Mouse (Mus musculus): ENCODE measurements around the gene Rpl14. TPM values are rescaled to one million over a fixed set of nuclear protein-coding genes. Genes with fewer than 3 reads are reported as not detected.

The Rpl14 gene
- 456 and 488 TPM in 2 replicates for polyA plus RNA-seq (2015; fragmentation: Nextera tagmentation; extraction: Ambion mirVana)

- peak within 1 kb of the TSS; percentile 84 for H3K9ac ChIP-seq (replicated peaks; ENCODE audit: low read depth)
- ATAC-seq = peak; percentile 99
- WGBS = 5% methylated on average over 43 of the region's 43 CpGs
These were observed at the start of gene Rpl14 for GRCm38 (mm10) chr9:120570741-120571592. Rpl14 (plus strand) TSS chr9:120571444.

GRCm38 (mm10) chr9:120527270-120527669, 44.0 kb upstream of the Rpl14 start:
- WGBS = 70% methylated on average over 4 of the region's 4 CpGs
- Histone ChIP-seq H3K36me3 (ENCODE audit: insufficient read depth, low read length) (no peaks in the 10 kb centered on the region), H3K9ac (replicated peaks; ENCODE audit: low read depth) (no peak overlapping the region), H3K9me3 (ENCODE audit: low read length) (no peaks in the 10 kb centered on the region), H3K27ac (ENCODE audit: low read length) (no peak overlapping the region), H3K4me2 (replicated peaks; ENCODE audit: low read depth, low read length) (no peak overlapping the region), H3K4me3 (ENCODE audit: low read depth, low read length) (no peak overlapping the region), H3K4me1 (ENCODE audit: insufficient read depth, low read depth, low read length) (no peaks in the 10 kb centered on the region), H3K27me3 (replicated peaks; ENCODE audit: insufficient read depth, low read length) (no peaks in the 10 kb centered on the region)
- TF ChIP-seq EP300 (IDR thresholded peaks at IDR 0.05) = no peak
- TF ChIP-seq CTCF (IDR thresholded peaks at IDR 0.05) = no peak
- DNase-seq (ENCODE audit: low spot score) = no peak
- no peak for ATAC-seq

More at GRCm38 (mm10) chr9:120570741-120571592, at the start of gene Rpl14:
- H3K4me2 ChIP-seq (replicated peaks; ENCODE audit: low read depth, low read length) = peak within 1 kb of the TSS; percentile 68
- peak within 1 kb of the TSS; percentile 83 for H3K27ac ChIP-seq (ENCODE audit: low read length)
- H3K4me3 ChIP-seq (ENCODE audit: low read depth, low read length) = peak within 1 kb of the TSS; percentile 84
- peak; percentile 98 for DNase-seq (ENCODE audit: low spot score)
- no peaks in the 10 kb centered on the region for H3K9me3 ChIP-seq (ENCODE audit: low read length)
- TF ChIP-seq CTCF (IDR thresholded peaks at IDR 0.05) (0 out of 2 replicates have a peak, but pooled peaks have one; percentile 3), EP300 (IDR thresholded peaks at IDR 0.05) (no peak)
- H3K27me3 ChIP-seq (replicated peaks; ENCODE audit: insufficient read depth, low read length) = no peaks in the 10 kb centered on the region
- H3K36me3 ChIP-seq (ENCODE audit: insufficient read depth, low read length) = peaks cover 21% of the 10 kb centered on the region; the same call in 1 of the 2 replicates
- peaks cover 9% of the 10 kb centered on the region; the same call in 1 of the 2 replicates for H3K4me1 ChIP-seq (ENCODE audit: insufficient read depth, low read depth, low read length)

GRCm38 (mm10) chr9:120527919-120528318, 43.3 kb upstream of the Rpl14 start:
- Histone ChIP-seq H3K4me1 (ENCODE audit: insufficient read depth, low read depth, low read length) (no peaks in the 10 kb centered on the region), H3K27me3 (replicated peaks; ENCODE audit: insufficient read depth, low read length) (no peaks in the 10 kb centered on the region), H3K4me2 (replicated peaks; ENCODE audit: low read depth, low read length) (no peak overlapping the region), H3K27ac (ENCODE audit: low read length) (no peak overlapping the region), H3K4me3 (ENCODE audit: low read depth, low read length) (no peak overlapping the region), H3K9me3 (ENCODE audit: low read length) (no peaks in the 10 kb centered on the region), H3K36me3 (ENCODE audit: insufficient read depth, low read length) (no peaks in the 10 kb centered on the region), H3K9ac (replicated peaks; ENCODE audit: low read depth) (no peak overlapping the region)
- DNase-seq (ENCODE audit: low spot score) (no peak), ATAC-seq (no peak)
- no peak for TF ChIP-seq CTCF (IDR thresholded peaks at IDR 0.05)
- TF ChIP-seq EP300 (IDR thresholded peaks at IDR 0.05) = no peak
- 85% methylated on average over 8 of the region's 8 CpGs for WGBS

GRCm38 (mm10) chr9:120528815-120529510, 42.3 kb upstream of the Rpl14 start:
- TF ChIP-seq EP300 (IDR thresholded peaks at IDR 0.05) = no peak
- no peak for TF ChIP-seq CTCF (IDR thresholded peaks at IDR 0.05)
- 71% methylated on average over 17 of the region's 17 CpGs for WGBS
- Histone ChIP-seq H3K9me3 (ENCODE audit: low read length) (no peaks in the 10 kb centered on the region), H3K27ac (ENCODE audit: low read length) (no peak overlapping the region), H3K4me2 (replicated peaks; ENCODE audit: low read depth, low read length) (no peak overlapping the region), H3K36me3 (ENCODE audit: insufficient read depth, low read length) (no peaks in the 10 kb centered on the region), H3K27me3 (replicated peaks; ENCODE audit: insufficient read depth, low read length) (no peaks in the 10 kb centered on the region), H3K4me3 (ENCODE audit: low read depth, low read length) (no peak overlapping the region), H3K9ac (replicated peaks; ENCODE audit: low read depth) (no peak overlapping the region), H3K4me1 (ENCODE audit: insufficient read depth, low read depth, low read length) (no peaks in the 10 kb centered on the region)
- no peak for ATAC-seq
- no peak for DNase-seq (ENCODE audit: low spot score)

- TF ChIP-seq CTCF (IDR thresholded peaks at IDR 0.05) = no peak
- TF ChIP-seq EP300 (IDR thresholded peaks at IDR 0.05) = no peak
These were observed 40.8 kb upstream of the Rpl14 start for GRCm38 (mm10) chr9:120530471-120530870.

GRCm38 (mm10) chr9:120532062-120532461, 39.2 kb upstream of the Rpl14 start:
- no peak for ATAC-seq
- no peak overlapping the region for H3K27ac ChIP-seq (ENCODE audit: low read length)
- no peaks in the 10 kb centered on the region for H3K4me1 ChIP-seq (ENCODE audit: insufficient read depth, low read depth, low read length)
- H3K27me3 ChIP-seq (replicated peaks; ENCODE audit: insufficient read depth, low read length) = no peaks in the 10 kb centered on the region
- no peak overlapping the region for H3K4me3 ChIP-seq (ENCODE audit: low read depth, low read length)
- H3K9ac ChIP-seq (replicated peaks; ENCODE audit: low read depth) = no peak overlapping the region
- no peak overlapping the region for H3K4me2 ChIP-seq (replicated peaks; ENCODE audit: low read depth, low read length)
- no peak for TF ChIP-seq CTCF (IDR thresholded peaks at IDR 0.05)
- TF ChIP-seq EP300 (IDR thresholded peaks at IDR 0.05) = no peak
- no peaks in the 10 kb centered on the region for H3K9me3 ChIP-seq (ENCODE audit: low read length)
- DNase-seq (ENCODE audit: low spot score) = no peak
- WGBS = 84% methylated on average over 6 of the region's 6 CpGs
- H3K36me3 ChIP-seq (ENCODE audit: insufficient read depth, low read length) = no peaks in the 10 kb centered on the region

More at GRCm38 (mm10) chr9:120530471-120530870, 40.8 kb upstream of the Rpl14 start:
- Histone ChIP-seq H3K27me3 (replicated peaks; ENCODE audit: insufficient read depth, low read length) (no peaks in the 10 kb centered on the region), H3K4me2 (replicated peaks; ENCODE audit: low read depth, low read length) (no peak overlapping the region), H3K9me3 (ENCODE audit: low read length) (no peaks in the 10 kb centered on the region), H3K36me3 (ENCODE audit: insufficient read depth, low read length) (no peaks in the 10 kb centered on the region), H3K4me3 (ENCODE audit: low read depth, low read length) (no peak overlapping the region), H3K4me1 (ENCODE audit: insufficient read depth, low read depth, low read length) (no peaks in the 10 kb centered on the region), H3K27ac (ENCODE audit: low read length) (no peak overlapping the region), H3K9ac (replicated peaks; ENCODE audit: low read depth) (no peak overlapping the region)
- ATAC-seq = no peak
- DNase-seq (ENCODE audit: low spot score) = no peak
- 72% methylated on average over 5 of the region's 5 CpGs for WGBS
